Mouse (Mus musculus) layer of hippocampus, adult 9-11 months (tissue): ENCODE data around the gene Kcnh4.

Experiments used
- DNase-seq: peaks from one replicate; pipeline ENCODE4 v3.0.0; 2022

Gene Kcnh4

GRCm38 (mm10) chr11:100730477-100731205, 29.1 kb downstream of the Kcnh4 start:
- no peak for DNase-seq

- DNase-seq = no peak
Measured at GRCm38 (mm10) chr11:100729976-100730375, 29.8 kb downstream of the Kcnh4 start.

- no peak for DNase-seq
Measured at GRCm38 (mm10) chr11:100728601-100729000, 31.1 kb downstream of the Kcnh4 start.

- DNase-seq = no peak
Measured at GRCm38 (mm10) chr11:100727201-100727600, 32.5 kb downstream of the Kcnh4 start.

GRCm38 (mm10) chr11:100724919-100725512, 34.7 kb downstream of the Kcnh4 start:
- no peak for DNase-seq

- no peak for DNase-seq
Measured at GRCm38 (mm10) chr11:100722493-100723028, 37.2 kb downstream of the Kcnh4 start.

- no peak for DNase-seq
Measured at GRCm38 (mm10) chr11:100721776-100722492, 37.8 kb downstream of the Kcnh4 start.

GRCm38 (mm10) chr11:100721254-100721653, 38.5 kb downstream of the Kcnh4 start:
- DNase-seq = no peak

GRCm38 (mm10) chr11:100720345-100720744, 39.4 kb downstream of the Kcnh4 start:
- DNase-seq = no peak

GRCm38 (mm10) chr11:100719893-100720292, 39.8 kb downstream of the Kcnh4 start:
- DNase-seq = no peak

GRCm38 (mm10) chr11:100719312-100719711, 40.4 kb downstream of the Kcnh4 start:
- no peak for DNase-seq

GRCm38 (mm10) chr11:100718866-100719265, 40.9 kb downstream of the Kcnh4 start:
- DNase-seq = no peak

GRCm38 (mm10) chr11:100718462-100718861, 41.3 kb downstream of the Kcnh4 start:
- DNase-seq = no peak

- DNase-seq = no peak
Measured at GRCm38 (mm10) chr11:100716649-100717048, 43.1 kb downstream of the Kcnh4 start.

GRCm38 (mm10) chr11:100714948-100715347, 44.8 kb downstream of the Kcnh4 start:
- no peak for DNase-seq

- peak; percentile 80 for DNase-seq
Measured at GRCm38 (mm10) chr11:100714534-100714915, 45.2 kb downstream of the Kcnh4 start.

GRCm38 (mm10) chr11:100713735-100714533, 45.8 kb downstream of the Kcnh4 start, which contains the start of gene Hspb9:
Gene Hspb9, plus strand, starts transcription at chr11:100713850.
- no peak for DNase-seq

- DNase-seq = no peak
Measured at GRCm38 (mm10) chr11:100713174-100713573, 46.6 kb downstream of the Kcnh4 start.

GRCm38 (mm10) chr11:100711783-100712615, 47.7 kb downstream of the Kcnh4 start, which contains the start of gene Kat2a:
Gene Kat2a, minus strand, starts transcription at chr11:100712465.
- DNase-seq = peak; percentile 81

- DNase-seq = no peak
Measured at GRCm38 (mm10) chr11:100710977-100711376, 48.8 kb downstream of the Kcnh4 start.

- DNase-seq = no peak
Measured at GRCm38 (mm10) chr11:100710528-100710927, 49.2 kb downstream of the Kcnh4 start.
